Mouse (Mus musculus): ENCODE results near the gene Kcnma1. TPM values are rescaled to one million over a fixed set of nuclear protein-coding genes. Genes with fewer than 3 reads are reported as not detected.

The Kcnma1 gene
- polyA plus RNA-seq, 1 experiment from 2014 or later, result 0.16 TPM

GRCm38 (mm10) chr14:23734200-23734599 lies 280.1 kb downstream of the Kcnma1 start:
- no peaks in the 10 kb centered on the region for H3K9me3 ChIP-seq
- 82% methylated on average over 3 of the region's 3 CpGs for WGBS
- no peaks in the 10 kb centered on the region for H3K36me3 ChIP-seq
- H3K27me3 ChIP-seq (ENCODE audit: insufficient read depth, poor library complexity, severe bottlenecking), result no peaks in the 10 kb centered on the region; the same call in 1 of the 2 replicates
- H3K27ac ChIP-seq, result no peak overlapping the region
- H3K4me3 ChIP-seq, result no peak overlapping the region
- no peak for DNase-seq (ENCODE audit: low spot score)
- H3K4me1 ChIP-seq, result no peaks in the 10 kb centered on the region

GRCm38 (mm10) chr14:23729377-23729776 lies 284.9 kb downstream of the Kcnma1 start:
- no peak for DNase-seq (ENCODE audit: low spot score)
- Histone ChIP-seq H3K4me3 (no peak overlapping the region), H3K4me1 (no peaks in the 10 kb centered on the region), H3K27me3 (ENCODE audit: insufficient read depth, poor library complexity, severe bottlenecking) (no peaks in the 10 kb centered on the region), H3K36me3 (no peaks in the 10 kb centered on the region), H3K27ac (no peak overlapping the region), H3K9me3 (no peaks in the 10 kb centered on the region)
- WGBS, result 49% methylated on average over 2 of the region's 2 CpGs

- WGBS, result 79% methylated on average over 7 of the region's 7 CpGs
- no peak for DNase-seq (ENCODE audit: low spot score)
- no peak overlapping the region for H3K27ac ChIP-seq
- H3K9me3 ChIP-seq, result no peaks in the 10 kb centered on the region
- H3K36me3 ChIP-seq, result no peaks in the 10 kb centered on the region
- H3K4me1 ChIP-seq, result no peaks in the 10 kb centered on the region
- H3K4me3 ChIP-seq, result no peak overlapping the region
- H3K27me3 ChIP-seq (ENCODE audit: insufficient read depth, poor library complexity, severe bottlenecking), result no peaks in the 10 kb centered on the region
Observed at GRCm38 (mm10) chr14:23723701-23724430, 290.4 kb downstream of the Kcnma1 start.

- H3K9me3 ChIP-seq, result no peaks in the 10 kb centered on the region
- H3K4me1 ChIP-seq, result no peaks in the 10 kb centered on the region
- no peaks in the 10 kb centered on the region for H3K36me3 ChIP-seq
- 95% methylated on average over 3 of the region's 3 CpGs for WGBS
- no peak overlapping the region for H3K27ac ChIP-seq
- no peak overlapping the region for H3K4me3 ChIP-seq
- H3K27me3 ChIP-seq (ENCODE audit: insufficient read depth, poor library complexity, severe bottlenecking), result no peaks in the 10 kb centered on the region
- no peak for DNase-seq (ENCODE audit: low spot score)
Observed at GRCm38 (mm10) chr14:23719246-23719645, 295.0 kb downstream of the Kcnma1 start.

- Histone ChIP-seq H3K27me3 (ENCODE audit: insufficient read depth, poor library complexity, severe bottlenecking) (no peaks in the 10 kb centered on the region), H3K36me3 (no peaks in the 10 kb centered on the region), H3K9me3 (no peaks in the 10 kb centered on the region), H3K4me1 (no peaks in the 10 kb centered on the region), H3K27ac (no peak overlapping the region), H3K4me3 (no peak overlapping the region)
- no peak for DNase-seq (ENCODE audit: low spot score)
- WGBS, result 81% methylated on average over 6 of the region's 6 CpGs
Observed at GRCm38 (mm10) chr14:23718667-23719066, 295.6 kb downstream of the Kcnma1 start.

- no peak overlapping the region for H3K27ac ChIP-seq
- no peaks in the 10 kb centered on the region for H3K4me1 ChIP-seq
- no peaks in the 10 kb centered on the region for H3K36me3 ChIP-seq
- H3K9me3 ChIP-seq, result no peaks in the 10 kb centered on the region
- DNase-seq (ENCODE audit: low spot score), result no peak
- peaks cover 13% of the 10 kb centered on the region; the same call in 1 of the 2 replicates for H3K27me3 ChIP-seq (ENCODE audit: insufficient read depth, poor library complexity, severe bottlenecking)
- 85% methylated on average over 7 of the region's 7 CpGs for WGBS
- H3K4me3 ChIP-seq, result no peak overlapping the region
Observed at GRCm38 (mm10) chr14:23714396-23715131, 299.7 kb downstream of the Kcnma1 start.

GRCm38 (mm10) chr14:23712891-23713290 lies 301.4 kb downstream of the Kcnma1 start:
- Histone ChIP-seq H3K4me1 (no peaks in the 10 kb centered on the region), H3K27me3 (ENCODE audit: insufficient read depth, poor library complexity, severe bottlenecking) (peaks cover 13% of the 10 kb centered on the region; the same call in 1 of the 2 replicates), H3K4me3 (no peak overlapping the region), H3K36me3 (no peaks in the 10 kb centered on the region), H3K27ac (no peak overlapping the region), H3K9me3 (no peaks in the 10 kb centered on the region)
- 84% methylated on average over 5 of the region's 5 CpGs for WGBS
- DNase-seq (ENCODE audit: low spot score), result no peak

GRCm38 (mm10) chr14:23710954-23711353 lies 303.3 kb downstream of the Kcnma1 start:
- DNase-seq (ENCODE audit: low spot score), result no peak
- Histone ChIP-seq H3K27ac (no peak overlapping the region), H3K9me3 (no peaks in the 10 kb centered on the region), H3K27me3 (ENCODE audit: insufficient read depth, poor library complexity, severe bottlenecking) (peaks cover 13% of the 10 kb centered on the region; the same call in 1 of the 2 replicates), H3K4me3 (no peak overlapping the region), H3K4me1 (no peaks in the 10 kb centered on the region), H3K36me3 (no peaks in the 10 kb centered on the region)
- WGBS, result 81% methylated on average over 7 of the region's 7 CpGs

- Histone ChIP-seq H3K36me3 (no peaks in the 10 kb centered on the region), H3K27me3 (ENCODE audit: insufficient read depth, poor library complexity, severe bottlenecking) (peaks cover 11% of the 10 kb centered on the region; the same call in 1 of the 2 replicates)
- WGBS, result 72% methylated on average over 10 of the region's 10 CpGs
Observed at GRCm38 (mm10) chr14:23706837-23707236, 307.5 kb downstream of the Kcnma1 start.

GRCm38 (mm10) chr14:23705647-23706046 lies 308.6 kb downstream of the Kcnma1 start:
- no peaks in the 10 kb centered on the region for H3K4me1 ChIP-seq
- H3K4me3 ChIP-seq, result no peak overlapping the region
- WGBS, result 65% methylated on average over 3 of the region's 3 CpGs
- DNase-seq (ENCODE audit: low spot score), result no peak
- H3K27ac ChIP-seq, result no peak overlapping the region
- no peaks in the 10 kb centered on the region; the same call in 1 of the 2 replicates for H3K27me3 ChIP-seq (ENCODE audit: insufficient read depth, poor library complexity, severe bottlenecking)
- no peaks in the 10 kb centered on the region for H3K9me3 ChIP-seq
- H3K36me3 ChIP-seq, result no peaks in the 10 kb centered on the region

More at GRCm38 (mm10) chr14:23706837-23707236, 307.5 kb downstream of the Kcnma1 start:
- Histone ChIP-seq H3K4me1 (no peaks in the 10 kb centered on the region), H3K4me3 (no peak overlapping the region), H3K9me3 (no peaks in the 10 kb centered on the region), H3K27ac (no peak overlapping the region)
- no peak for DNase-seq (ENCODE audit: low spot score)

- H3K27ac ChIP-seq, result no peak overlapping the region
- H3K4me3 ChIP-seq, result no peak overlapping the region
- no peaks in the 10 kb centered on the region for H3K4me1 ChIP-seq
- DNase-seq (ENCODE audit: low spot score), result no peak
- H3K36me3 ChIP-seq, result no peaks in the 10 kb centered on the region
- no peaks in the 10 kb centered on the region; the same call in 1 of the 2 replicates for H3K27me3 ChIP-seq (ENCODE audit: insufficient read depth, poor library complexity, severe bottlenecking)
- H3K9me3 ChIP-seq, result no peaks in the 10 kb centered on the region
Observed at GRCm38 (mm10) chr14:23704303-23704702, 310.0 kb downstream of the Kcnma1 start.

GRCm38 (mm10) chr14:23696341-23696740 lies 317.9 kb downstream of the Kcnma1 start:
- Histone ChIP-seq H3K36me3 (no peaks in the 10 kb centered on the region), H3K4me3 (no peak overlapping the region), H3K27me3 (ENCODE audit: insufficient read depth, poor library complexity, severe bottlenecking) (peaks cover 47% of the 10 kb centered on the region), H3K27ac (no peak overlapping the region), H3K4me1 (no peaks in the 10 kb centered on the region), H3K9me3 (no peaks in the 10 kb centered on the region)
- no peak for DNase-seq (ENCODE audit: low spot score)
- WGBS, result 71% methylated on average over 3 of the region's 3 CpGs

GRCm38 (mm10) chr14:23689681-23690080 lies 324.6 kb downstream of the Kcnma1 start:
- DNase-seq (ENCODE audit: low spot score), result no peak
- H3K9me3 ChIP-seq, result no peaks in the 10 kb centered on the region
- no peaks in the 10 kb centered on the region for H3K36me3 ChIP-seq
- WGBS, result 50% methylated on average over 5 of the region's 5 CpGs
- H3K27me3 ChIP-seq (ENCODE audit: insufficient read depth, poor library complexity, severe bottlenecking), result peaks cover 91% of the 10 kb centered on the region
- no peak overlapping the region for H3K27ac ChIP-seq
- H3K4me1 ChIP-seq, result no peaks in the 10 kb centered on the region
- no peak overlapping the region for H3K4me3 ChIP-seq
